Mouse (Mus musculus) intestine, postnatal 0 days (tissue): ENCODE measurements around the gene Ccdc85c. TPM values are rescaled to one million over a fixed set of nuclear protein-coding genes. Genes with fewer than 3 reads are reported as not detected.

Experiments used
- ATAC-seq: fragments of 200-750 bp; cut with Nextera tagmentation; 2 replicates; pipeline ENCODE4 v1.8.0; 2017; ENCODE audit warnings: mild to moderate bottlenecking, moderate TSS enrichment, moderate library complexity
- H3K27ac ChIP-seq: fragments of 300-500 bp; sonication (generic); 2 replicates; pipeline ENCODE4 v1.5.1; 2014; ENCODE audit warnings: mild to moderate bottlenecking, low read depth, low read length, moderate library complexity
- H3K27me3 ChIP-seq: fragments of 300-500 bp; sonication (generic); replicated peaks from 2 replicates; pipeline ENCODE4 v1.6.1; 2014; ENCODE audit warnings: low read length, mixed read lengths; ENCODE audit not compliant: control insufficient read depth, insufficient read depth
- H3K36me3 ChIP-seq: fragments of 300-500 bp; sonication (generic); 2 replicates; pipeline ENCODE4 v1.6.1; 2014; ENCODE audit warnings: mild to moderate bottlenecking, moderate library complexity; ENCODE audit not compliant: control insufficient read depth, insufficient read depth
- H3K4me1 ChIP-seq: fragments of 300-500 bp; sonication (generic); replicated peaks from 2 replicates; pipeline ENCODE4 v1.6.1; 2014; ENCODE audit warnings: antibody characterized with exemption, low read length, mixed read lengths; ENCODE audit not compliant: control insufficient read depth, insufficient read depth
- H3K4me2 ChIP-seq: fragments of 300-500 bp; sonication (generic); replicated peaks from 2 replicates; pipeline ENCODE4 v1.6.1; 2014; ENCODE audit warnings: low read depth, mild to moderate bottlenecking, moderate library complexity
- H3K4me3 ChIP-seq: fragments of 300-500 bp; sonication (generic); 2 replicates; pipeline ENCODE4 v1.5.1; 2014; ENCODE audit warnings: low read depth, low read length
- H3K9ac ChIP-seq: fragments of 300-500 bp; sonication (generic); 2 replicates; pipeline ENCODE4 v1.6.1; 2014; ENCODE audit warnings: mild to moderate bottlenecking, low read depth, low read length
- H3K9me3 ChIP-seq: fragments of 300-500 bp; sonication (generic); 2 replicates; pipeline ENCODE4 v1.6.1; 2016; ENCODE audit warnings: mixed run types; ENCODE audit not compliant: control insufficient read depth
- CTCF ChIP-seq: sonication (generic); IDR thresholded peaks from 2 replicates; pipeline ENCODE4 v1.5.1; 2016; ENCODE audit warnings: low read depth, mild to moderate bottlenecking, control low read depth, antibody characterized with exemption, moderate library complexity
- WGBS: fragments of 180-500 bp; shearing (Covaris S2); extraction: QIAGEN DNeasy Blood & Tissue Kit; methylation state at CpG from one replicate; pipeline ENCODE4 v1.1.7; 2014; 5-methylcytosine and 5-hydroxymethylcytosine counted together
- polyA plus RNA-seq: library from polyadenylated mRNA; unstranded; fragments of >200 nt; fragmentation: Nextera tagmentation; extraction: Ambion mirVana; gene quantifications from 2 replicates; pipeline ENCODE4 v1.2.1, GENCODE M21; 2015

Gene Ccdc85c
- polyA plus RNA-seq, 1 experiment from 2014 or later: 10.1 TPM

GRCm38 (mm10) chr12:108273466-108274312, 1.5 kb downstream of the Ccdc85c start:
- Histone ChIP-seq H3K27me3 (no peaks in the 10 kb centered on the region), H3K4me3 (peak overlapping the region; percentile 73), H3K9ac (peak overlapping the region; percentile 81), H3K36me3 (no peaks in the 10 kb centered on the region; the same call in 1 of the 2 replicates), H3K27ac (peak overlapping the region; percentile 81), H3K9me3 (no peaks in the 10 kb centered on the region), H3K4me2 (peak overlapping the region; percentile 99), H3K4me1 (peaks cover 7% of the 10 kb centered on the region; the same call in 1 of the 2 replicates)
- WGBS: 8% methylated on average over 21 of the region's 21 CpGs
- no peak for TF ChIP-seq CTCF
- no peak for ATAC-seq

- no peak overlapping the region for H3K9ac ChIP-seq
- H3K27ac ChIP-seq: no peak overlapping the region
- H3K4me3 ChIP-seq: peak overlapping the region; percentile 73; the same call in 1 of the 2 replicates
- H3K4me1 ChIP-seq: peaks cover 9% of the 10 kb centered on the region; the same call in 1 of the 2 replicates
- no peak for TF ChIP-seq CTCF
- H3K9me3 ChIP-seq: no peaks in the 10 kb centered on the region
- no peak for ATAC-seq
- peak overlapping the region; percentile 99 for H3K4me2 ChIP-seq
- H3K36me3 ChIP-seq: no peaks in the 10 kb centered on the region; the same call in 1 of the 2 replicates
- WGBS: 44% methylated on average over 7 of the region's 7 CpGs
- H3K27me3 ChIP-seq: no peaks in the 10 kb centered on the region
Measured at GRCm38 (mm10) chr12:108272143-108272635, 3.0 kb downstream of the Ccdc85c start.

GRCm38 (mm10) chr12:108271351-108272142, 3.7 kb downstream of the Ccdc85c start:
- Histone ChIP-seq H3K4me3 (no peak overlapping the region), H3K36me3 (no peaks in the 10 kb centered on the region; the same call in 1 of the 2 replicates), H3K9ac (no peak overlapping the region), H3K4me1 (peaks cover 5% of the 10 kb centered on the region; the same call in 1 of the 2 replicates), H3K27ac (peak overlapping the region; percentile 82; the same call in 1 of the 2 replicates), H3K4me2 (peak overlapping the region; percentile 99), H3K9me3 (no peaks in the 10 kb centered on the region), H3K27me3 (no peaks in the 10 kb centered on the region)
- no peak for ATAC-seq
- 68% methylated on average over 16 of the region's 16 CpGs for WGBS
- TF ChIP-seq CTCF: no peak

- H3K9me3 ChIP-seq: no peaks in the 10 kb centered on the region
- no peaks in the 10 kb centered on the region for H3K27me3 ChIP-seq
- TF ChIP-seq CTCF: no peak
- H3K36me3 ChIP-seq: no peaks in the 10 kb centered on the region; the same call in 1 of the 2 replicates
- 27% methylated on average over 13 of the region's 13 CpGs for WGBS
- peak overlapping the region; percentile 99 for H3K4me2 ChIP-seq
- ATAC-seq: no peak
- H3K4me1 ChIP-seq: peaks cover 4% of the 10 kb centered on the region; the same call in 1 of the 2 replicates
- H3K27ac ChIP-seq: peak overlapping the region; percentile 82
- peak overlapping the region; percentile 34; the same call in 1 of the 2 replicates for H3K9ac ChIP-seq
- peak overlapping the region; percentile 8; the same call in 1 of the 2 replicates for H3K4me3 ChIP-seq
Measured at GRCm38 (mm10) chr12:108270240-108270919, 4.8 kb downstream of the Ccdc85c start.

GRCm38 (mm10) chr12:108269699-108270098, 5.5 kb downstream of the Ccdc85c start:
- no peaks in the 10 kb centered on the region for H3K27me3 ChIP-seq
- H3K4me2 ChIP-seq: peak overlapping the region; percentile 99
- WGBS: 57% methylated on average over 5 of the region's 5 CpGs

More at GRCm38 (mm10) chr12:108269699-108270098, 5.5 kb downstream of the Ccdc85c start:
- H3K36me3 ChIP-seq: no peaks in the 10 kb centered on the region; the same call in 1 of the 2 replicates
- peak overlapping the region; percentile 34; the same call in 1 of the 2 replicates for H3K9ac ChIP-seq
- H3K4me3 ChIP-seq: peak overlapping the region; percentile 8; the same call in 1 of the 2 replicates
- no peaks in the 10 kb centered on the region for H3K9me3 ChIP-seq
- no peak for ATAC-seq
- TF ChIP-seq CTCF: no peak
- H3K4me1 ChIP-seq: peaks cover 9% of the 10 kb centered on the region; the same call in 1 of the 2 replicates
- peak overlapping the region; percentile 82 for H3K27ac ChIP-seq
